Mouse (Mus musculus): Measurements from ENCODE around the gene Dctn1. TPM values are rescaled to one million over a fixed set of nuclear protein-coding genes. Genes with fewer than 3 reads are reported as not detected.

The Dctn1 gene
- polyA plus RNA-seq, 1 experiment from 2014 or later = 82.1 TPM

DNA sequence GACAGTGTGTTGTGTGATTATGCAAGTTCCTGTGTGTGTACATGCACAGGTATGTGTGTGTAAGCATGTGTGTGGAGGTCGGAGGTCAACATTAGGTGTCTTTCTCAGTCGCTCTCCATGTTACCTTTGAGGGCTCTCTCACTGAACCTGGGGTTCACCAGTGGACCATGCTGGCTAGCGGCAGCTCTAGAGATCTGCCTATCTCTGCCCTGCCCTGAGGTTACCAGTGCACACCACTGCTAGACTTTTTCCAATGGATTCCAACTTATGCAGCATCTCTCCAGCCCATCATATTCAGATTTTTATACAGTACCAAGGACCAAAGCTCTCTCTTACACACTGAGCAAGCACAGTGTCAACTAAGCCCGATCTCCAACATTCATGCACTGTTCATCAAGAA lies 81.0 kb downstream of the Dctn1 start:
- no peak overlapping the region for H3K4me3 ChIP-seq (replicated peaks)
- H3K27me3 ChIP-seq (replicated peaks) = no peaks in the 10 kb centered on the region
- no peak overlapping the region for H3K27ac ChIP-seq
- no peak for ATAC-seq
- no peak overlapping the region for H3K9ac ChIP-seq
- no peaks in the 10 kb centered on the region for H3K9me3 ChIP-seq
- H3K36me3 ChIP-seq = no peaks in the 10 kb centered on the region
- no peaks in the 10 kb centered on the region for H3K4me1 ChIP-seq (replicated peaks)
- 92% methylated on average over 4 of the region's 4 CpGs for WGBS
- no peak overlapping the region for H3K4me2 ChIP-seq (replicated peaks)

GRCm38 (mm10) chr6:83247153-83247552 lies 81.4 kb downstream of the Dctn1 start:
- Histone ChIP-seq H3K9ac (no peak overlapping the region), H3K9me3 (no peaks in the 10 kb centered on the region), H3K4me2 (replicated peaks) (no peak overlapping the region), H3K27ac (no peak overlapping the region), H3K4me3 (replicated peaks) (no peak overlapping the region), H3K4me1 (replicated peaks) (no peaks in the 10 kb centered on the region), H3K36me3 (no peaks in the 10 kb centered on the region), H3K27me3 (replicated peaks) (no peaks in the 10 kb centered on the region)
- 92% methylated on average over 2 of the region's 2 CpGs for WGBS
- ATAC-seq = no peak

Other genes starting within 250 kb of the Dctn1 start
- gene Sema4f, start 226.2 kb upstream of the Dctn1 start, polyA plus RNA-seq (2015; fragmentation: Nextera tagmentation; extraction: Ambion mirVana) = 1.5 and 1.7 TPM in 2 replicates
- 0.26 and 0.78 TPM in 2 replicates for gene M1ap, start 219.0 kb upstream of the Dctn1 start, polyA plus RNA-seq (2015; fragmentation: Nextera tagmentation; extraction: Ambion mirVana)
- 9.7 and 9.8 TPM in 2 replicates for gene Dok1, start 132.4 kb upstream of the Dctn1 start, polyA plus RNA-seq (2015; fragmentation: Nextera tagmentation; extraction: Ambion mirVana)
- gene Loxl3, start 131.7 kb upstream of the Dctn1 start, polyA plus RNA-seq (2015; fragmentation: Nextera tagmentation; extraction: Ambion mirVana) = 12.7 and 14.2 TPM in 2 replicates
- gene Aup1, start 111.4 kb upstream of the Dctn1 start, polyA plus RNA-seq (2015; fragmentation: Nextera tagmentation; extraction: Ambion mirVana) = 212 and 228 TPM in 2 replicates
- 72.2 and 86.5 TPM in 2 replicates for gene Htra2, start 110.6 kb upstream of the Dctn1 start, polyA plus RNA-seq (2015; fragmentation: Nextera tagmentation; extraction: Ambion mirVana)
- 14.0 and 14.9 TPM in 2 replicates for gene Dqx1, start 108.1 kb upstream of the Dctn1 start, polyA plus RNA-seq (2015; fragmentation: Nextera tagmentation; extraction: Ambion mirVana)
- gene Tlx2, start 95.6 kb upstream of the Dctn1 start, polyA plus RNA-seq (2015; fragmentation: Nextera tagmentation; extraction: Ambion mirVana) = 18.1 and 22.5 TPM in 2 replicates
- gene Pcgf1, start 88.1 kb upstream of the Dctn1 start, polyA plus RNA-seq (2015; fragmentation: Nextera tagmentation; extraction: Ambion mirVana) = 29.4 and 31.5 TPM in 2 replicates
- 0.35 and 0.49 TPM in 2 replicates for gene Lbx2, start 79.6 kb upstream of the Dctn1 start, polyA plus RNA-seq (2015; fragmentation: Nextera tagmentation; extraction: Ambion mirVana)
- 2.6 and 3.5 TPM in 2 replicates for gene Ccdc142, start 64.3 kb upstream of the Dctn1 start, polyA plus RNA-seq (2015; fragmentation: Nextera tagmentation; extraction: Ambion mirVana)
- 2.3 and 2.4 TPM in 2 replicates for gene Gm42688, start 64.3 kb upstream of the Dctn1 start, polyA plus RNA-seq (2015; fragmentation: Nextera tagmentation; extraction: Ambion mirVana)
- 123 and 135 TPM in 2 replicates for gene Mrpl53, start 56.9 kb upstream of the Dctn1 start, polyA plus RNA-seq (2015; fragmentation: Nextera tagmentation; extraction: Ambion mirVana)
- gene Mogs, start 50.4 kb upstream of the Dctn1 start, polyA plus RNA-seq (2015; fragmentation: Nextera tagmentation; extraction: Ambion mirVana) = 56.3 and 63.0 TPM in 2 replicates
- 79.6 and 89.1 TPM in 2 replicates for gene Wbp1, start 44.4 kb upstream of the Dctn1 start, polyA plus RNA-seq (2015; fragmentation: Nextera tagmentation; extraction: Ambion mirVana)
- 9.0 and 9.4 TPM in 2 replicates for gene Ino80b, start 40.5 kb upstream of the Dctn1 start, polyA plus RNA-seq (2015; fragmentation: Nextera tagmentation; extraction: Ambion mirVana)
- gene Rtkn, start 30.5 kb upstream of the Dctn1 start, polyA plus RNA-seq (2015; fragmentation: Nextera tagmentation; extraction: Ambion mirVana) = 23.6 and 26.4 TPM in 2 replicates
- 3.0 and 3.9 TPM in 2 replicates for gene Wdr54, start 9.5 kb upstream of the Dctn1 start, polyA plus RNA-seq (2015; fragmentation: Nextera tagmentation; extraction: Ambion mirVana)
- 1.4 and 2.0 TPM in 2 replicates for gene 1700003E16Rik, start 9.5 kb upstream of the Dctn1 start, polyA plus RNA-seq (2015; fragmentation: Nextera tagmentation; extraction: Ambion mirVana)
- 0.39 and 0.41 TPM in 2 replicates for gene Slc4a5, start 53.9 kb downstream of the Dctn1 start, polyA plus RNA-seq (2015; fragmentation: Nextera tagmentation; extraction: Ambion mirVana)
- gene Mthfd2, start 160.0 kb downstream of the Dctn1 start, polyA plus RNA-seq (2015; fragmentation: Nextera tagmentation; extraction: Ambion mirVana) = 38.4 and 42.0 TPM in 2 replicates
- gene Mob1a, start 160.1 kb downstream of the Dctn1 start, polyA plus RNA-seq (2015; fragmentation: Nextera tagmentation; extraction: Ambion mirVana) = 56.7 and 63.9 TPM in 2 replicates
- gene Bola3, start 183.2 kb downstream of the Dctn1 start, polyA plus RNA-seq (2015; fragmentation: Nextera tagmentation; extraction: Ambion mirVana) = 183 and 188 TPM in 2 replicates